ENCODE assay signal across 8 mouse cellular contexts in genomic region chr7:78576706-78577461, GRCm38 (mm10).
A peak's percentile ranks its signal among the peaks of the same experiment; 100 is the strongest.
DNase-seq lines count a peak whose midpoint lies in the region; ATAC-seq lines count a peak whose summit lies in the region.

No protein-coding gene starts in this region.

- H3K4me2 ChIP-seq in hindbrain, embryonic 12.5 days (replicated peaks) = peak overlapping the region; percentile 85

- H3K27me3 ChIP-seq in embryonic facial prominence, embryonic 10.5 days (replicated peaks; ENCODE audit: low read depth, poor library complexity, severe bottlenecking) = peaks cover 88% of the 10 kb centered on the region
- H3K27me3 ChIP-seq in hindbrain, embryonic 12.5 days = peaks cover 45% of the 10 kb centered on the region

- under 1% methylated on average over 35 of the region's 35 CpGs for WGBS in embryonic facial prominence, embryonic 10.5 days
- 1% methylated on average over 34 of the region's 35 CpGs for WGBS in hindbrain, embryonic 12.5 days

- H3K9ac ChIP-seq in hindbrain, embryonic 12.5 days = peak overlapping the region; percentile 77

- H3K27ac ChIP-seq in embryonic facial prominence, embryonic 10.5 days (replicated peaks) = 0 out of 2 replicates have a peak overlapping the region, but pooled peaks have one; percentile 41
- H3K27ac ChIP-seq in hindbrain, embryonic 12.5 days = peak overlapping the region; percentile 85

- peak overlapping the region; percentile 66 for H3K4me3 ChIP-seq in embryonic facial prominence, embryonic 10.5 days
- peak overlapping the region; percentile 58 for H3K4me3 ChIP-seq in hindbrain, embryonic 12.5 days

- peak; percentile 45 for ATAC-seq in activated CD4-positive, CD25-positive, alpha-beta regulatory T cell, adult 4 months
- peak; percentile 66 for ATAC-seq in hindbrain, embryonic 12.5 days (ENCODE audit: low FRiP score)

- DNase-seq in kidney, postnatal 10 days = peak; percentile 63
- DNase-seq in kidney, adult 8-10 months = no peak
- peak; percentile 77 for DNase-seq in embryonic facial prominence, embryonic 10.5 days (ENCODE audit: low spot score)
- DNase-seq in lung, postnatal 4 days = peak; percentile 28 to 37
- DNase-seq in urinary bladder, adult 2 months (ENCODE audit: low spot score) = peak; percentile 37
- no peak for DNase-seq in left cerebral cortex, adult 9 months (ENCODE audit: low spot score in 2 of 2)

- H3K9me3 ChIP-seq in embryonic facial prominence, embryonic 10.5 days = no peaks in the 10 kb centered on the region
- H3K9me3 ChIP-seq in hindbrain, embryonic 12.5 days (replicated peaks) = no peaks in the 10 kb centered on the region

- peaks cover 32% of the 10 kb centered on the region for H3K4me1 ChIP-seq in embryonic facial prominence, embryonic 10.5 days
- peaks cover 30% of the 10 kb centered on the region for H3K4me1 ChIP-seq in hindbrain, embryonic 12.5 days

- no peaks in the 10 kb centered on the region for H3K36me3 ChIP-seq in embryonic facial prominence, embryonic 10.5 days (replicated peaks)
- no peaks in the 10 kb centered on the region for H3K36me3 ChIP-seq in hindbrain, embryonic 12.5 days

Comparison
In these comparisons a context has a peak if more than half of its experiments do, and no peak if none do; other contexts are left out.
1. DNase-seq: peak in kidney, postnatal 10 days (single experiment), embryonic facial prominence, embryonic 10.5 days (single experiment), lung, postnatal 4 days (2 of 2) and urinary bladder, adult 2 months (single experiment); none in kidney, adult 8-10 months (0 of 2) and left cerebral cortex, adult 9 months (0 of 2).